Mouse (Mus musculus) gastrocnemius, adult 2 months (tissue): ENCODE data around the gene Defa28. TPM values are rescaled to one million over a fixed set of nuclear protein-coding genes. Genes with fewer than 3 reads are reported as not detected.
"Not testable (repeated sequence)": the region's sequence is repeated elsewhere in the genome, so short reads cannot be mapped to it uniquely, and the experiment has no call there.

Experiments
- DNase-seq: peaks from one replicate; pipeline ENCODE4 v3.0.0; 2022
- H3K27ac ChIP-seq: fragments of 200-600 bp; 2 replicates; pipeline ENCODE4 v1.8.1; 2022; ENCODE audit warnings: mild to moderate bottlenecking
- H3K4me3 ChIP-seq: fragments of 200-600 bp; 2 replicates; pipeline ENCODE4 v1.8.1; 2022; ENCODE audit warnings: mild to moderate bottlenecking, moderate library complexity
- intact Hi-C: fragments of 180-260 bp; cut with DNase I; formaldehyde crosslinking; loops from one replicate; pipeline ENCODE4 v1.15.1; 2025
- long read RNA-seq, 2 experiments: library from polyadenylated mRNA; stranded (forward); transcript quantifications; one replicate each; pipeline ENCODE4 v2.0.0; 2021
- total RNA-seq, 2 experiments: library from RNA; stranded (reverse); gene quantifications; 2 replicates each; pipeline ENCODE4 v1.2.3; 2021

Gene Defa28
- not detected for total RNA-seq
- long read RNA-seq, experiment 1: 0 reads
- long read RNA-seq, experiment 2: 0 reads

DNA sequence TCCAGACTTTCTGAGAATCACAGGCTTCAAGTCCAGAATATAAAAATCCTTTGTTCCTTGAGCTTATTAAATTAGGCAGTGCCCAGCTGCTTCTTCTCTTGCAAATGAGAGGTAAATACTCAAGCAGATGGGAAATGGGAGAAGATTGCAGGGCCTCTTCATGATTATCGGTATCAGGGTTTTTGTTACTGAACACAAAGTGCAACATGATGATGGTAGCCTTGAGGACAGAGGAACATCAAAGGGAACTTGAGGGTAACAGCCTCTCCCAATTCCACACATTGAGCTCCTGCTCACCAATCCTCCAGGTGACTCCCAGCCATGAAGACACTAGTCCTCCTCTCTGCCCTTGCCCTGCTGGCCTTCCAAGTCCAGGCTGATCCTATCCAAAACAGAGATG is at the start of gene Defa28:
Defa28 (plus strand) TSS at position 301 of the 400 bp plus-strand sequence.
- H3K4me3 ChIP-seq, H3K27ac ChIP-seq, intact Hi-C loops, DNase-seq: not testable (repeated sequence)

DNA sequence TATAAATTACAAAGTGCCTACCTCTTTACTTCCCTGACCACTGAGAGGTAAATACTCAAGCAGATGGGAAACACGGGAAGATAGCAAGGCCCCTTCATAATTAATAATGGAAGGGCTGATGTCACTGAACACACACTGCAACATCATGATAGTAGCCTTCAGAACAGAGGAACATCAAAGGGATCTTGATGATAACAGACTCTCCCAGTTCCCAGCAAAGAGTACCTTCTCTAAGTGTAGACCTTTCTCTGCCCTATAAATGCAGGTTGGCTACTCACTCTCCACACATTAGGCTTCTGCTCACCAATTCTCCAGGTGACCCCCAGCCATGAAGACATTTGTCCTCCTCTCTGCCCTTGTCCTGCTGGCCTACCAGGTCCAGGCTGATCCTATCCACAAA is 17.7 kb upstream of the Defa28 start, which contains the start of gene Defa37:
Defa37 (plus strand) TSS at position 301 of the 400 bp plus-strand sequence.
- DNase-seq, H3K27ac ChIP-seq, intact Hi-C loops, H3K4me3 ChIP-seq: not testable (repeated sequence)

DNA sequence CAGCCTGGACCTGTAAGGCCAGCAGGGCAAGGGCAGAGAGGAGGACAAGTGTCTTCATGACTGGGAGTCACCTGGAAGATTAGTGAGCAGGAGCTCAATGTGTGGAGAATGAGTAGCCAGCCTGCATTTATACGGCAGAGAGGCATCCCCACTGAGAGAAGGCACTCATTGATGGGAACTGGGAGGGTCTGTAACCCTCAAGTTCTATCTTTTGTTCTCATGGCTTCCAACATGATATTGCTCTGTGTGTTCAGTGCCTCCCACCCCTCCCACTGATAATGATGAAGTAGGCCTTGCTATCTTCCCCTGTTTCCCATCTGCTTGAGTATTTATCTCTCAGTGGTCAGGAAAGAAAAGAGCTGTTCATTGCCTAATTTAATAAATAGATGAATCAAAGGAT is 11.6 kb downstream of the Defa28 start, which contains the start of gene Gm7861:
Gm7861 (minus strand) TSS at position 101 of the 400 bp plus-strand sequence.
- intact Hi-C loops, H3K27ac ChIP-seq, H3K4me3 ChIP-seq, DNase-seq: not testable (repeated sequence)

DNA sequence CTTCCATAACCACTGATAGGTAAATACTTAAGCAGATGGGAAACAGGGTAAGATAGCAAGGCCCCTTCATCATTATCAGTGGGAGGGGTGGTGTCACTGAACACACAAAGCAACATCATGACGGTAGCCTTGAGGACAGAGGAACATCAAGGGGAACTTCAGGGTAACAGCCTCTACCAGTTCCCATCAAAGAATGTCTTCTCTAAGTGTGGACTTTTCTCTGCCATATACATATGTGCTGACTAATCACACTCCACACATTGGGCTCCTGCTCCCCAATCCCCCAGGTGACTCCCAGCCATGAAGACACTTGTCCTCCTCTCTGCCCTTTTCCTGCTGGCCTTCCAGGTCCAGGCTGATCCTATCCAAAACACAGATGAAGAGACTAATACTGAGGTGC is 35.1 kb downstream of the Defa28 start, which contains the start of gene Defa26:
Defa26 (plus strand) TSS at position 301 of the 400 bp plus-strand sequence.
- intact Hi-C loops, H3K4me3 ChIP-seq, DNase-seq, H3K27ac ChIP-seq: not testable (repeated sequence)

Other genes starting within 250 kb of the Defa28 start
- gene Defa2, start 204.5 kb upstream of the Defa28 start, total RNA-seq: not detected
- gene Defa33, start 191.2 kb upstream of the Defa28 start, total RNA-seq: not detected
- gene Defa36, start 155.6 kb upstream of the Defa28 start, total RNA-seq: not detected
- not detected for gene Gm7849, start 126.4 kb upstream of the Defa28 start, total RNA-seq
- gene Defa20, start 73.7 kb upstream of the Defa28 start, total RNA-seq: not detected
- not detected for gene Defa32, start 54.0 kb upstream of the Defa28 start, total RNA-seq
- not detected for gene Defa37, start 17.6 kb upstream of the Defa28 start, total RNA-seq
- gene Gm7861, start 11.5 kb downstream of the Defa28 start, total RNA-seq: not detected
- gene Defa26, start 35.2 kb downstream of the Defa28 start, total RNA-seq: not detected
- not detected for gene Defa17, start 72.8 kb downstream of the Defa28 start, total RNA-seq
- gene Defa34, start 82.8 kb downstream of the Defa28 start, total RNA-seq: not detected
- not detected for gene AY761184, start 120.6 kb downstream of the Defa28 start, total RNA-seq
- not detected for gene Defa24, start 151.5 kb downstream of the Defa28 start, total RNA-seq
- not detected for gene Defb50, start 240.5 kb downstream of the Defa28 start, total RNA-seq